Mouse (Mus musculus) MN1 (cell line): ENCODE data around the gene Nid2.

Experiments used
- DNase-seq: peaks from one replicate; pipeline ENCODE4 v3.0.0-alpha.2; 2016; ENCODE audit warnings: low spot score

Nid2 gene

DNA sequence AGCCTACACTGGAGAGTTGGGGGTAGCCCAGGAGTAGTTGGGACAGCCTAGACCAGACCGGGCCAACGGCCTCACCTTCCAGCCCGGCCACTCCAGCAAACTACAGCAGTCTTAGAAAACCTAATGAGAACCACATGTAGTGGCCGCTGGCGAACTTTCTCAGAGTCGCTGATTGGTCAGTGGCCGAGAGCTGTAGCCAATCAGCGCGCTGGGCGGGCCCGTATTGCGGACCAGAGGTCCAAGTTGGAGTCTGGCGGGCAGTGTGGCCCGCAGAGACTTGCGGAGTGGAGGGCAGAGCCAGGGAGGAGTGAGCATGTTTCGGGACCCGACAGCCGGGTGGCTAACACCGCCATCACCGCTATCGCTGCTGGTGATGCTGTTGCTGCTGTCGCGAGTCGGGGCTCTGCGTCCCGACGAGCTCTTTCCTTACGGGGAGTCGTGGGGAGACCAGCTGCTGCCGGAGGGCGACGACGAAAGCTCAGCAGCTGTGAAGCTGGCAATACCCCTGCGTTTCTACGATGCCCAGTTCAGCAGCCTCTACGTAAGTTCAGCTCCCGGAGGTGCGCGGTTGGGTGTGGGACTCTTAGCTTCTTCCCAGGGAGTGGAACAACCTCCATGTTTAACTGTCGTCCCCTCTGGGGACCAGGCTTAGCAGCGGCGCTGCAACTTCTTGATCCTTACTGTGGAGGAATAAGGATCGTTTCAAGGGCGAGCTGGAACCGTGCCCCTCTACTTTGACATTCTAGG, at the start of gene Nid2:
Gene Nid2, plus strand, starts transcription at position 241 of the 747 bp plus-strand sequence.
- peak; percentile 76 for DNase-seq

DNA sequence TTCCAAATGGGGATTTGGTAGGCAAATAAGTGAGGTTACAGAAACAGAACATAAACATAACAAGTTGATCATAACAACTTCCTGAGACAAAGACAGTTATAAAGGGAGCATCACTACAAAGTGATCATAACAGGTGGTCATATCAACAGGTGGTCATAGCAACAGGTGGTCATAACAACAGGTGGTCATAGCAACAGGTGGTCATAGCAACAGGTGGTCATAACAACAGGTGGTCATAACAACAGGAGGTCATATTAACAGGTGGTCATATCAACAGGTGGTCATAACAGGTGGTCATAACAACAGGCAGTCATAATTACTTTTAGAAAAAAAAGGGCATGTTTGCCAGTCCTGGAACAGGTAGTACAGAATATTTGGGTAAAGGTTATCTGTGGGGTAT, 49.5 kb upstream of the Nid2 start:
- DNase-seq, result no peak

- peak; percentile 71 for DNase-seq
Measured at GRCm38 (mm10) chr14:19705649-19706048, 45.4 kb upstream of the Nid2 start.

DNA sequence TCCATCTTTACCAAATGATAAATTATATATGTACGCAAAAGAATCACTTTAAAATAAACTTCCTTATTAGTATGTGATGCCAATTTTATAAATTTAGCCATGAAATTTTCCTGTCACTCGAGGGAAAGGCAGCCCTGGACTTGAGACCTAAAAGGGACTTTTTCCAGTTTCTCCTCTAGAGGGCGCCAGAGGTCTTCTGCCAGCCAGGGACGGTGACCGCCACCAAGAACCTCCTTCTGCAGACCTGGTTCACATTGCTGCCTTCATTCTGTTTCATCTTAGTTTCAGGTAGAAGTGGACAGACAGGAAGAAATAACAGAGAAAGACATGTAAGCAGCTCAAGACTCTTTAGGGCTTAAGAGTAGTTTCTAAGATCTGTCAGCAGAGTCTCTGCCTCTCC, 44.6 kb upstream of the Nid2 start:
- peak; percentile 64 for DNase-seq

GRCm38 (mm10) chr14:19706997-19707396, 44.1 kb upstream of the Nid2 start:
- DNase-seq, result no peak

GRCm38 (mm10) chr14:19707721-19708507, 43.2 kb upstream of the Nid2 start:
- no peak for DNase-seq

- no peak for DNase-seq
Measured at GRCm38 (mm10) chr14:19709161-19709560, 41.9 kb upstream of the Nid2 start.

DNA sequence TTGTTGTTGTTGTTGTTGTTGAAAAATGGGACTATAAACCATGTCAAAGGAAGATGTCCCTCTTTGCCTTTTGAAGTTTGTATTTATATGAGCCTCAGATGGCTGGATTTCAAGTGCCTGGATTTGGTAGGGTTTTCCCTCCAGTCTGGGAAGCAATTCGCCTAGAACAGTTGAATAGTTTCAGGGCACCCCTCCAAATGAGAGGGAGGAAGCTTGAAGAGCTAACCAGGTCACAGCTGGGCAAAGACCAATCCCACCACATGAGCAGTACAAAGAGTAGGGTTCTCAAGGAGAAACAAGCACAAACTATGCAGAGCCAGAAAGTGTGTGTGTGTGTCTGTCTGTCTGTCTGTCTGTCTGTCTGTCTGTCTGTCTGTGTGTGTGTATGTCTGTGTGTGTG, 39.3 kb upstream of the Nid2 start:
- DNase-seq, result no peak

GRCm38 (mm10) chr14:19713067-19713466, 38.0 kb upstream of the Nid2 start:
- DNase-seq, result no peak

GRCm38 (mm10) chr14:19719077-19719476, 32.0 kb upstream of the Nid2 start:
- no peak for DNase-seq

GRCm38 (mm10) chr14:19720044-19720611, 30.9 kb upstream of the Nid2 start:
- no peak for DNase-seq

DNA sequence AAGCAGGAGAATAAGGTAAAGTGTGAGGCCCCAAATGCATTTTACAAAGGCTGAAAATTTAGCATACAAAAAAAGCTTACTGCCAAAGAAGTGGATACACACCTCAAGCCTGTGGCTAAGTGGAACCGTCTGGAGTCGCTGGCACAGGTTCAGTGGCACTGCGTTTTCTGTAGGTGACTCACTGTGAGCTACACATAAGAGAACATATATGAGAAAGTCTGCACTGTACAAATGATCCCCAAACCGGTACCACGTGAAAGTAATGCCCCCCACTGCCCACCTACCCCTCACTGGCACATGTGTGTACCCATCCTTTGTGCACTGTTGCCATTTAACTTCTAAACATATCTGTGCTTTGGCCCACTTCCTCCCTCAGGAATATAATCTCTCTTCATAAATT, 22.8 kb upstream of the Nid2 start:
- no peak for DNase-seq

DNA sequence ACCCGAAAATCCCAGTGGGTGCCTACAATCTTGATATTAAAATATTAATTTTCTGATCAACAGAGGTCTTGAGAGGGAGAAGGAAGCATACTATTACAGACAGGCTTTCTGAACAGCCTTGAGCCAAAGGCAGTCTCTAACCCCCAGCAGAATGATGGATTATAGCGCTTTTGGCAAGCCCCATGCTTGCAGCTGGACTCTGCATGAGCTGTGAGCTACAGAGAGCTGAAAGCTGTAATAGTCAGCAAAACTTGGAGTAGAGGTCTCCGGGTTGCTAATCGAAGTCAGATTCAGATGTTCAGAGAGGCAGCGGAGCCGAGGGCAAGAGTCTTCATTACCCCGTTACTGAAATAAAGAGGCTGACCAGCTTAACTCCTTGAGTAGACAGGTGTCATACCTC, 22.3 kb upstream of the Nid2 start:
- no peak for DNase-seq

DNA sequence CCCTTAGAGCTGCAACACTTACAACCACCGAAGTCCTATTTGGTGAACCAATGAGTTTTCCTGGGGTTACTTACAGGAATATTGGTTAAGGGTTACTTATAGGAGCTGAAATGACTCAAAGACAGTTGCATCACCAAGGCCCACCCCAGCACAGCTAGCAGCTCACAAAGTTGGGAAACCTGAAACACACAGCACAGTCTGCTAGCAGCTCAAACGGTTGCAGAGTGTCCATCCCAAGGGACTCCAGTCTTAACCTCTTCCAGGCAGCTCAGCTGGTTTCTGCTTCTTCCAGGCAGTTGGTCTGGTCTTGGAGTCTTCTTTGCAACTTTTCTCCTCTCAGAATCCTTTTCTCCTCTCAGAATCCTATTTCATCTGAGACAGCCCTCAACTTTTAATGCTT, 19.0 kb upstream of the Nid2 start:
- no peak for DNase-seq

DNA sequence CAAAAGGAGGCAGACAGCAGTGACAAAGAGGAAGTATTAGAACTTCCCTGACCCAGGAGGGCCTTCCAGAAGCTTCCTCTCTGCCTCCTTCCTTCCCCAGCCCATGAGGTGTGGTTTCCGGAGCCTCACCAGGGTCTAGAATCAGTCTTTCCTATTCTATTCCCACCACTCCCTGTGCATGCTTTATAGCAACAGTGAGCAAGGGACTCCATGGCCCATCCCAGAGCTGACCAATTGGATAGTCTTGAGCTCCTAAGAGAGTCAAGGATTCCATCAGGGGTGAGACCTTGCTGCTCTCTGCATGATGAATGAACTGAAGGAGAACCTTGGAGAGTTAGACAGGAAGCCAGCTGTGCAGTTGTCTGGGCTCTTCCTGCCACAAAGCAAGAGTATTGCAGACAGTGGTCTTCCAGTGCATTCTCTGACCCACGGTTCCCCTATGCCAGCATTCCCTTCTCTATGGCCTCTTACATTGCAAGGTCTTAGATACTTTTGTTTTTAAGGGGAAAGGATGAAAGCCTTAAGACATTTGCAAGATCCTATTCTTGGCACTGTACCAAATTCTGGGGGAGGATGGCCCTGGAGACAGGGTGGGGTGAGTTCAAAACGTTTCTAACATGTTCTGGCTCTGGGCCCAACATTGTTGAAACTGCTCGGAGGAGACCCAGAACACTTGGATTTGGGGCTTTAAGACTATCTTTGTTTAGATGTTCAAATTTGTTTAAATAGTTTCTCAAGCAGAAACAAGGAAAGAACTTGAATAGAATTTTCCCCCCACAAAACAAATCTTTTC, 17.4 kb upstream of the Nid2 start:
- peak; percentile 17 for DNase-seq

DNA sequence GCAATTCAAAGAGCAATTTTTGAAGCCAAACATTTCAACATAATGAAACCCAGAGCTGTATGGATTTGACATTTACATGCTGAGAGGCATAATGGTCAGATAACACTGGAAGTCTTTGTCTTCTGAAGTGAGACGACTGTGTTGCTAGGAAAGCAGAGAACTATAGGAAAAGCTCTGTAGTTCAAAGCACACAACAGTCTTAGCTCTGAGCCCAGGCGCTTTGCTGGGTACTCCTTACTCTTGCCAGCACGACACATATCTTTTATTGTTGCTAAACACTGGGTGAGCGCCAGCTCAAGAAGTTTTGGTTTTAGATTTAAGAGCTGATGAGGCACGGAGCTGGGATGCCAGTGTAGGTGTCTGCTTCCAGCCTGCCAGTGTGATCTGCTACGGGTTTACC, 15.8 kb upstream of the Nid2 start:
- no peak for DNase-seq

- no peak for DNase-seq
Measured at GRCm38 (mm10) chr14:19737568-19737967, 13.5 kb upstream of the Nid2 start.

DNA sequence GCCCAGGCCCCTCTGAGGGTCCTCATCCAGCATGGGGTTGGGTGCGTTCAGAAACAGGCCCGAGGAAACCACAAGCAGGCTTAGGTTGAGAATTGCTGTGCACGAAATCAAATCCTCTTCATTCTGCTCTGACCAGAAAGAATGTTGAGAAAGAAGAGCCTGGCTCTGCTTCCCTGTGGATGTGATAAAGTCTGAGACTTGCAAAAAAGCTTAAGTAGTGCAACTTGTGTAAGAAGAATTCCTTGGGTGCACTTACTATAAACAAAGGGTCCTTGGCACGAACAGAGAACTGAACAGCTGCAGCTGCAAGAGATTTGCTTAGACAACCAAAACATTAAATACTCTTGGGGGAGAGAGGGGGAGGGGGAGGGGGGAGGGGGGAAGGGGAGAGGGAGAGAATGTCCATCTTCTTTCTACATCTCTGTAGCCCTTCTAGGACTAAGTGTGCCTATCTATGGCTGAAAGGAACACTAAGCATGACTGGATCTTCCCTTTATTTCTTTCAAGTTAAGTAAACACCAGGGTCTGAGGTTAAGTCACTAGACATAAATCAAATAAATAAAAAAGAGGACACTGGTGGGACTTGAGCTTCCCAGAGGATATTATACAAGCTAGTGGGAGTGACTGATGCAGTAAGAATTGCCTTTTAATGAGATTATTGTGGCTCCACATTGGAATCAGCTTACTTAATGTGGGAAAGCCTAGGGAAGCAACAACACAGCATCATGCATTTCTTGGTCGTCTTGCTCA, 12.8 kb upstream of the Nid2 start:
- no peak for DNase-seq

GRCm38 (mm10) chr14:19739416-19740146, 11.5 kb upstream of the Nid2 start:
- DNase-seq, result no peak

GRCm38 (mm10) chr14:19740147-19740738, 10.8 kb upstream of the Nid2 start:
- no peak for DNase-seq

DNA sequence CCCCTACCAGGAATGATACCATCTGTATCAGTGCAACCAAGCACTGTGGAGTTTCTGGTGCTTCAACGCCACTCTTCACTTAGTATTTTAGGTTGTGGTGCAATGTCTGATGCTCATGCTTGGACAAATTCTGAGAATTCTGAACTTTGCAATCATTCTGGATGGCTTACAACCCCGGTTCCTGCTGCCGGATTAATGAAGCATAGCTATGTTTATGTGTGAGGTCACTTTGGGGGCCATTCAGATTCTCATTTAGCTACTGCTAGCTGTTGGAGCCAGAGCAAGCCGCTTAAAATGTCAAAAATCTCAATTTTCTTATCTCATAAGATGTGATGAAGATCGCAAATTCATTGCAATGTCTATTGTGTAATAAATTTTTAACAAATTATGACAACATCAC, 6.2 kb upstream of the Nid2 start:
- DNase-seq, result no peak
